Mouse (Mus musculus) heart, postnatal 0 days (tissue): ENCODE data around the gene Hoxb6. TPM values are rescaled to one million over a fixed set of nuclear protein-coding genes. Genes with fewer than 3 reads are reported as not detected.

Experiments used
- ATAC-seq: fragments of 200-750 bp; cut with Nextera tagmentation; 2 replicates; pipeline ENCODE4 v1.8.0; 2017; ENCODE audit warnings: low read depth, moderate number of reproducible peaks, moderate library complexity; ENCODE audit not compliant: insufficient read depth
- DNase-seq: peaks from one replicate; pipeline ENCODE4 v3.0.0-alpha.2; 2016; ENCODE audit warnings: low spot score
- H3K27ac ChIP-seq: fragments of 300-500 bp; sonication (generic); 2 replicates; pipeline ENCODE4 v1.5.1; 2014; ENCODE audit warnings: low read depth, mild to moderate bottlenecking
- H3K27me3 ChIP-seq: fragments of 300-500 bp; sonication (generic); 2 replicates; pipeline ENCODE4 v1.6.1; 2014; ENCODE audit warnings: low read length, mixed read lengths; ENCODE audit not compliant: control insufficient read depth, insufficient read depth
- H3K36me3 ChIP-seq: fragments of 300-500 bp; sonication (generic); replicated peaks from 2 replicates; pipeline ENCODE4 v1.6.1; 2014; ENCODE audit warnings: low read length, mixed read lengths; ENCODE audit not compliant: control insufficient read depth, insufficient read depth
- H3K4me1 ChIP-seq: fragments of 300-500 bp; sonication (generic); 2 replicates; pipeline ENCODE4 v1.6.1; 2014; ENCODE audit warnings: antibody characterized with exemption; ENCODE audit not compliant: control insufficient read depth, insufficient read depth
- H3K4me2 ChIP-seq: fragments of 300-500 bp; sonication (generic); 2 replicates; pipeline ENCODE4 v1.6.1; 2014; ENCODE audit warnings: low read depth, mild to moderate bottlenecking, low read length, moderate library complexity
- H3K4me3 ChIP-seq: fragments of 300-500 bp; sonication (generic); 2 replicates; pipeline ENCODE4 v1.5.1; 2014; ENCODE audit warnings: low read depth, low read length
- H3K9ac ChIP-seq: fragments of 300-500 bp; sonication (generic); replicated peaks from 2 replicates; pipeline ENCODE4 v1.6.1; 2014; ENCODE audit warnings: low read depth, low read length, mixed read lengths
- H3K9me3 ChIP-seq: fragments of 300-500 bp; sonication (generic); replicated peaks from 2 replicates; pipeline ENCODE4 v1.6.1; 2016; ENCODE audit warnings: low read length; ENCODE audit not compliant: control insufficient read depth
- CTCF ChIP-seq: IDR thresholded peaks from 2 replicates; pipeline ENCODE4 v1.5.1; 2016; ENCODE audit warnings: antibody characterized with exemption, control low read depth, low read depth
- EP300 ChIP-seq: IDR thresholded peaks from 2 replicates; pipeline ENCODE4 v1.6.1; 2016; ENCODE audit warnings: antibody characterized with exemption, low read depth
- WGBS: fragments of 180-500 bp; shearing (Covaris S2); extraction: QIAGEN DNeasy Blood & Tissue Kit; methylation state at CpG from one replicate; pipeline ENCODE4 v1.1.7; 2014; 5-methylcytosine and 5-hydroxymethylcytosine counted together
- polyA plus RNA-seq: library from polyadenylated mRNA; unstranded; fragments of >200 nt; fragmentation: Nextera tagmentation; extraction: Ambion mirVana; gene quantifications from 2 replicates; pipeline ENCODE4 v1.2.1, GENCODE M21; 2015
- total RNA-seq: library from RNA; depleted of rRNA; stranded (reverse); fragments of >200 nt; gene quantifications from 2 replicates; pipeline ENCODE4 v1.2.3, GENCODE M21; 2014; ENCODE audit warnings: low replicate concordance

The Hoxb6 gene
- total and polyA plus RNA-seq, 2 experiments from 2014 or later, result not detected

- Histone ChIP-seq H3K4me2 (no peak overlapping the region), H3K4me3 (no peak overlapping the region), H3K36me3 (no peaks in the 10 kb centered on the region), H3K9ac (no peak overlapping the region), H3K27ac (no peak overlapping the region), H3K27me3 (peaks cover 100% of the 10 kb centered on the region), H3K9me3 (no peaks in the 10 kb centered on the region), H3K4me1 (no peaks in the 10 kb centered on the region)
- ATAC-seq, result no peak
- DNase-seq, result no peak
- TF ChIP-seq CTCF (no peak), EP300 (no peak)
- WGBS, result 4% methylated on average over 23 of the region's 23 CpGs
Observed at GRCm38 (mm10) chr11:96260310-96260970, 31.8 kb upstream of the Hoxb6 start.

DNA sequence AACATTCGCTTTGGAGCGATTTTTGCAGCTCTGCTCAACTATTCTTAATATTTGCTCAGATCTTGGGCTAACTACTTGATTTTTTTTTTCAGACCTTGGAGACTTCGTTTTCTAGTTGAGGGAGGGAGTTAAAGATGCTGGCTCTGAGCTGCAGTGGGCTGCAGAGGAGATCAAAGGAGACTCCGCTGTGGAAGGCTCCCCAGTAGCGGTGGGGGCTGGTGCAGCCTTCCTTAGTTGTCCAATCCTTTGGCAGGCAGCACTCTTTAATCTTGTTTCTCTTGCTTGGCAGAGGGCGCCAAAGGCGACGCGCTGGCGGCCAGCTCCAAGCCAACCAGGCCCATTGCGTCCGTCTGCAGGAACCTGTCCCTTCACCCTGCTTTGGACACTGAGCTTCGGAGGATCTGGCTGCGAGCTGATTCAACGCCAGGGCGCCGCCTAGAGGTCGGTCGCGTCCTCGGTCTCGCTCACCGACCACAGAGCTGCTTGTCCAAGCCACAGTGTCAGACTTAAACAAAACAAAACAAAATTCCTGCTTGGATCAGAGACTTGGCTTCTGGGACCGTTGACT is 30.9 kb upstream of the Hoxb6 start:
- no peaks in the 10 kb centered on the region for H3K4me1 ChIP-seq
- H3K27ac ChIP-seq, result no peak overlapping the region
- 2% methylated on average over 24 of the region's 24 CpGs for WGBS
- no peaks in the 10 kb centered on the region for H3K9me3 ChIP-seq
- H3K36me3 ChIP-seq, result no peaks in the 10 kb centered on the region
- peaks cover 100% of the 10 kb centered on the region for H3K27me3 ChIP-seq
- no peak overlapping the region for H3K4me2 ChIP-seq
- no peak overlapping the region for H3K9ac ChIP-seq
- peak; percentile 57 for ATAC-seq
- TF ChIP-seq EP300 (no peak), CTCF (peak; percentile 62)
- H3K4me3 ChIP-seq, result no peak overlapping the region
- DNase-seq, result peak; percentile 39

DNA sequence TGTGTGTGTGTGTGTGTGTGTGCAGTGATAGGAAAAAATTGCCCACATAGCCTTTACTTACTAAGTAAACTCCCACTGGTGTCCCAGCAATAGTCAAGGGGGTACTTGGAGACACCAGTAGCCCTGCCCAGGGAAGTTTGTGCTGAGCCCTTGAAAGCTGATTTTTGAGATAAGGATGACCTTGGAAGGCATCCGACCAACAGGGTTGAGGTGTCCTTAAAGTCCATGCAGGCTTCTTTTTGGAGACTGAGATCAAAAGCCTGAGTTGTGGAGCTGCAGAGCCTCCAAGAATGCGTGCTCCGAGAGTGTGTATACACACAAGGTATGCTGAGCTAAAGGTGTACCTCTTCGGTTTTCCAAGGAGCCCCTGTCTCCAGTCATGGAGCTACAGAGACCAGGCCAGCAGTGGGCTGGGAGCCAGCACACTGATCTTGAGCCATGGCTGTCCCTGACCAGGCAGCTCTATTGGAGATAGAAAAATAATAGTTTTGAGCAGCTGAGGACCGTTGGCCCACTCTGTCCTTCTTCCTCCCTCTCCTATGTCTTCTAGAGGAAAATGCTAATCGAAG is 29.9 kb upstream of the Hoxb6 start:
- no peak overlapping the region for H3K9ac ChIP-seq
- TF ChIP-seq CTCF, result no peak
- TF ChIP-seq EP300, result no peak
- no peaks in the 10 kb centered on the region for H3K36me3 ChIP-seq
- no peak for ATAC-seq
- H3K4me2 ChIP-seq, result no peak overlapping the region
- no peak for DNase-seq
- 11% methylated on average over 6 of the region's 6 CpGs for WGBS
- peaks cover 100% of the 10 kb centered on the region for H3K27me3 ChIP-seq
- H3K27ac ChIP-seq, result no peak overlapping the region
- no peaks in the 10 kb centered on the region for H3K9me3 ChIP-seq
- H3K4me1 ChIP-seq, result no peaks in the 10 kb centered on the region
- no peak overlapping the region for H3K4me3 ChIP-seq

DNA sequence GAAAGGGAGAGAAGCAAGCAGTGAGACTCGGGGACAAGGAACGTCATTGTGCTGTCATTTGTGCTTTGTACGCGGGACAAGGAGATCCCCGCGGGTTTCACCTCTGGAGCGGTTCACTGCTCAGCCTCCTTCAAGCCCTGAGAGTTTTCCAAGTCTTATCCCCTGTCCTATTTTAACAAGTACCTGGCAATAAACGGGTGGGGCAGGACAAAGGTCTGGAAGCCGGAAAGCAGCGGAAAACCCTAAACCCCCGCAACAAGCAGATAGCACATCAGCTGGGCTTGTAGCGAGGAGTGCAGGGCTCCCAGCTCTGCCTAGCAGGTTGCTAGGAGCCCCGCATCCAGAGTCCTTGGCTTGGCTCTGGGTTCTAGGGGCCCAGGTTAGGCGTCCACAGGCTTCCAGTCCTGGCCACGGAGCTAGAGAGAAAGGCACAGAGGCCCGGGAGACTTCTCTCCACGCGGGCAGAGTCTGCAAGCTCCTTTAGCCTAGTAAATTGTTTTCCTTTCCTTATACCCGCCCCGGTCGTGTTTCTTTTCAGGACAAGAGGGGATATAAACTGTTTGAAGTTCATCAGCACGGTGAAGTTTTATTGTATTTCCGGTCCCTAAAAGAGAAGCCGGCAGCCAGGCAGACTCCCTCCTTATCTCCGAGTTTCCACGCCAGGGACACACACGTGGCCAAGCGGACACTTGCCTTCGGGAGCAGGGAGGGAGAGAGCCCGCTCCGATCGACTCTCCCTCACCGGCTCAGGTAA is 28.5 kb upstream of the Hoxb6 start:
- Histone ChIP-seq H3K9ac (no peak overlapping the region), H3K36me3 (no peaks in the 10 kb centered on the region), H3K4me1 (no peaks in the 10 kb centered on the region), H3K27me3 (peaks cover 100% of the 10 kb centered on the region), H3K4me2 (no peak overlapping the region), H3K4me3 (peak overlapping the region; percentile 2; the same call in 1 of the 2 replicates), H3K9me3 (no peaks in the 10 kb centered on the region), H3K27ac (no peak overlapping the region)
- no peak for DNase-seq
- no peak for ATAC-seq
- TF ChIP-seq CTCF (no peak), EP300 (no peak)
- WGBS, result 3% methylated on average over 33 of the region's 33 CpGs

- Histone ChIP-seq H3K4me1 (no peaks in the 10 kb centered on the region), H3K4me3 (no peak overlapping the region), H3K36me3 (no peaks in the 10 kb centered on the region), H3K9ac (no peak overlapping the region), H3K27ac (no peak overlapping the region), H3K9me3 (no peaks in the 10 kb centered on the region), H3K4me2 (no peak overlapping the region), H3K27me3 (peaks cover 100% of the 10 kb centered on the region)
- no peak for ATAC-seq
- DNase-seq, result no peak
- TF ChIP-seq EP300 (no peak), CTCF (no peak)
- WGBS, result 11% methylated on average over 8 of the region's 8 CpGs
Observed at GRCm38 (mm10) chr11:96264390-96265020, 27.8 kb upstream of the Hoxb6 start.
